Mouse (Mus musculus) mouse trophoblast stem cell (cell line): Measurements from ENCODE around the gene Orc1.

Experiments used
- in situ Hi-C, 2 experiments: fragments of 300-500 bp; cut with MseI, MboI; formaldehyde crosslinking; loops; 2 replicates in 1 of 2; 3 replicates in 1 of 2; pipeline ENCODE4 v1.15.1; 2025

The Orc1 gene

GRCm38 (mm10) chr4:108635101-108635500 is 55.9 kb downstream of the Orc1 start:
- in situ Hi-C loops: no loop called here

GRCm38 (mm10) chr4:108637721-108638120 is 58.5 kb downstream of the Orc1 start:
- in situ Hi-C loops: no loop called here

- in situ Hi-C loops: no loop called here
These were observed 59.5 kb downstream of the Orc1 start for GRCm38 (mm10) chr4:108638752-108639151.

GRCm38 (mm10) chr4:108664407-108664806 is 85.2 kb downstream of the Orc1 start:
- in situ Hi-C loops: no loop called here
